Mouse (Mus musculus): ENCODE data around the gene Samm50. TPM values are rescaled to one million over a fixed set of nuclear protein-coding genes. Genes with fewer than 3 reads are reported as not detected.

The Samm50 gene
- polyA plus RNA-seq, 1 experiment from 2014 or later, result 137 TPM

- Histone ChIP-seq H3K4me3 (ENCODE audit: low read depth, low read length) (no peak overlapping the region), H3K4me2 (no peak overlapping the region), H3K36me3 (ENCODE audit: control insufficient read depth, insufficient read depth, low read length) (no peaks in the 10 kb centered on the region), H3K27me3 (replicated peaks; ENCODE audit: control insufficient read depth, insufficient read depth, low read length) (no peaks in the 10 kb centered on the region), H3K9ac (ENCODE audit: low read depth, low read length) (no peak overlapping the region), H3K4me1 (replicated peaks; ENCODE audit: control insufficient read depth, insufficient read depth, low read length) (peaks cover 8% of the 10 kb centered on the region), H3K9me3 (ENCODE audit: control insufficient read depth, low read length) (no peaks in the 10 kb centered on the region), H3K27ac (ENCODE audit: low read depth, low read length) (no peak overlapping the region)
- 65% methylated on average over 11 of the region's 11 CpGs for WGBS
- ATAC-seq (replicated peaks; ENCODE audit: low FRiP score) (no peak), DNase-seq (ENCODE audit: low spot score) (no peak)
These were observed 61.7 kb downstream of the Samm50 start for GRCm38 (mm10) chr15:84253757-84254156.

- no peak overlapping the region for H3K27ac ChIP-seq (ENCODE audit: low read depth, low read length)
- H3K4me3 ChIP-seq (ENCODE audit: low read depth, low read length), result no peak overlapping the region
- peaks cover 8% of the 10 kb centered on the region for H3K4me1 ChIP-seq (replicated peaks; ENCODE audit: control insufficient read depth, insufficient read depth, low read length)
- no peaks in the 10 kb centered on the region for H3K27me3 ChIP-seq (replicated peaks; ENCODE audit: control insufficient read depth, insufficient read depth, low read length)
- no peak for ATAC-seq (replicated peaks; ENCODE audit: low FRiP score)
- no peak for DNase-seq (ENCODE audit: low spot score)
- H3K36me3 ChIP-seq (ENCODE audit: control insufficient read depth, insufficient read depth, low read length), result no peaks in the 10 kb centered on the region
- WGBS, result 74% methylated on average over 8 of the region's 8 CpGs
- no peaks in the 10 kb centered on the region for H3K9me3 ChIP-seq (ENCODE audit: control insufficient read depth, low read length)
- H3K4me2 ChIP-seq, result no peak overlapping the region
- H3K9ac ChIP-seq (ENCODE audit: low read depth, low read length), result no peak overlapping the region
These were observed 62.3 kb downstream of the Samm50 start for GRCm38 (mm10) chr15:84254387-84254786.

GRCm38 (mm10) chr15:84256254-84256850 lies 64.3 kb downstream of the Samm50 start:
- Histone ChIP-seq H3K9me3 (ENCODE audit: control insufficient read depth, low read length) (no peaks in the 10 kb centered on the region), H3K27me3 (replicated peaks; ENCODE audit: control insufficient read depth, insufficient read depth, low read length) (no peaks in the 10 kb centered on the region), H3K36me3 (ENCODE audit: control insufficient read depth, insufficient read depth, low read length) (no peaks in the 10 kb centered on the region), H3K4me3 (ENCODE audit: low read depth, low read length) (no peak overlapping the region), H3K4me2 (peak overlapping the region; percentile 15; the same call in 1 of the 2 replicates), H3K9ac (ENCODE audit: low read depth, low read length) (no peak overlapping the region), H3K4me1 (replicated peaks; ENCODE audit: control insufficient read depth, insufficient read depth, low read length) (peaks cover 11% of the 10 kb centered on the region), H3K27ac (ENCODE audit: low read depth, low read length) (no peak overlapping the region)
- WGBS, result 77% methylated on average over 12 of the region's 12 CpGs
- no peak for ATAC-seq (replicated peaks; ENCODE audit: low FRiP score)
- DNase-seq (ENCODE audit: low spot score), result no peak

DNA sequence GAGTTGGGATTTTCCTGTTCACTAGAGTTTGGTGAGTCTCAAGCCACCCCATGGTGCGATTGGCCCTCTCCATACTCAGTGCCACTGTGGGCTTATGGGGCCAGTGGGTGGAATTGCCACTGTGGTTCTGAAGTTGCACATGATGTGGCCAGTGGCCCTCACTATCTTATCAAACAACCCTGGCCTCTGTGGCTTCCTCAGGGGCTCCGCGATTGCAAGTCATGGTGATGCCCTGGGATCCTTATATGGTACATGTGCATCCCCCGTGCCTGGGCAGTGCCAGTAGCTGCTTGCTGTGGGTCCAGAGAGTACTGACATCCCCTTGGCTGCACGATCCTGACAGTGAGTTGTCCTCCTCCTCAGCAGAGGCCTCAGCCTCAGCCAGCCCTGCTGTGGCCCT lies 64.8 kb downstream of the Samm50 start:
- Histone ChIP-seq H3K4me1 (replicated peaks; ENCODE audit: control insufficient read depth, insufficient read depth, low read length) (peaks cover 11% of the 10 kb centered on the region), H3K9me3 (ENCODE audit: control insufficient read depth, low read length) (no peaks in the 10 kb centered on the region), H3K4me2 (peak overlapping the region; percentile 15; the same call in 1 of the 2 replicates), H3K4me3 (ENCODE audit: low read depth, low read length) (no peak overlapping the region), H3K27ac (ENCODE audit: low read depth, low read length) (no peak overlapping the region), H3K9ac (ENCODE audit: low read depth, low read length) (no peak overlapping the region), H3K27me3 (replicated peaks; ENCODE audit: control insufficient read depth, insufficient read depth, low read length) (no peaks in the 10 kb centered on the region), H3K36me3 (ENCODE audit: control insufficient read depth, insufficient read depth, low read length) (no peaks in the 10 kb centered on the region)
- ATAC-seq (replicated peaks; ENCODE audit: low FRiP score) (peak; percentile 62; the same call in 1 of the 2 replicates), DNase-seq (ENCODE audit: low spot score) (no peak)
- 40% methylated on average over 5 of the region's 5 CpGs for WGBS

DNA sequence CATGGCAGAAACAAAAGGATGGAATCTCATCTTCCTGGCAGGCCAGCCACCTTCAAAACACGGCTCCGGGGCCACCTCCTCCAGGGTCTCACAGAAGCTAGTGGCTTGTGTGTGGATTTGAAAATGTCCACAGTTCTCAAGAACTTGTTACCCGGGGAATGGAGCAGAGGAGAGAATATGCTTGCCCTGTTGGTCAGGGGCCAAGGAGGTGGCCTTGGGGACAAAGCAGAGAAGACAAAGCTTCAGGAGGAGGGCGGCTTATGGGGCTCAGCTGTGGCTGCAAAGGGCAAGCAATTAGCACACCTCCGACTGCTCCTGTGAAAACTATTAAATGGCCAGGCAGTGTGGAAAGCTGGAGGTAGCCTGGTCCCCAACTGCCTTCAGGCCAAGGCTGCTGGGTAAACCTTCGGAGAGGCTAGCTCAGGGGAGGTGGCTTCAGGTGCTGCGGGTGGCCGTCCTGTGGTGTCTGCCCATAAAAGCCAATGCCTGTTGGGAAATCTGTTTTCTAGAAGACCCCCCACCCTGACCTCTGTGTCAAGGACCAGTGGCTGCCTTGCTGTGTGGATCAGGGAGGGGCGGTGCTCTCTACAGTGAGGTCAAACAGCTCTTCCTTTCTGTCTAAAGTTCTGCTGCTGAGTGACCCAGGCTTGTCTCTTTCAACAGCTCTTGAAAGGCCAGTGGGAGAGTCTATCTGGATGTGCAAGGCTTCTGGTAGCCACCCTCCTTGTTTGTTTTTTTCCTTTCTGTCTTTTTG lies 66.7 kb downstream of the Samm50 start:
- Histone ChIP-seq H3K9ac (ENCODE audit: low read depth, low read length) (no peak overlapping the region), H3K36me3 (ENCODE audit: control insufficient read depth, insufficient read depth, low read length) (no peaks in the 10 kb centered on the region), H3K4me1 (replicated peaks; ENCODE audit: control insufficient read depth, insufficient read depth, low read length) (peaks cover 17% of the 10 kb centered on the region), H3K27ac (ENCODE audit: low read depth, low read length) (no peak overlapping the region), H3K9me3 (ENCODE audit: control insufficient read depth, low read length) (no peaks in the 10 kb centered on the region), H3K4me3 (ENCODE audit: low read depth, low read length) (no peak overlapping the region), H3K27me3 (replicated peaks; ENCODE audit: control insufficient read depth, insufficient read depth, low read length) (no peaks in the 10 kb centered on the region), H3K4me2 (no peak overlapping the region)
- DNase-seq (ENCODE audit: low spot score) (no peak), ATAC-seq (replicated peaks; ENCODE audit: low FRiP score) (no peak)
- WGBS, result 78% methylated on average over 9 of the region's 9 CpGs

DNA sequence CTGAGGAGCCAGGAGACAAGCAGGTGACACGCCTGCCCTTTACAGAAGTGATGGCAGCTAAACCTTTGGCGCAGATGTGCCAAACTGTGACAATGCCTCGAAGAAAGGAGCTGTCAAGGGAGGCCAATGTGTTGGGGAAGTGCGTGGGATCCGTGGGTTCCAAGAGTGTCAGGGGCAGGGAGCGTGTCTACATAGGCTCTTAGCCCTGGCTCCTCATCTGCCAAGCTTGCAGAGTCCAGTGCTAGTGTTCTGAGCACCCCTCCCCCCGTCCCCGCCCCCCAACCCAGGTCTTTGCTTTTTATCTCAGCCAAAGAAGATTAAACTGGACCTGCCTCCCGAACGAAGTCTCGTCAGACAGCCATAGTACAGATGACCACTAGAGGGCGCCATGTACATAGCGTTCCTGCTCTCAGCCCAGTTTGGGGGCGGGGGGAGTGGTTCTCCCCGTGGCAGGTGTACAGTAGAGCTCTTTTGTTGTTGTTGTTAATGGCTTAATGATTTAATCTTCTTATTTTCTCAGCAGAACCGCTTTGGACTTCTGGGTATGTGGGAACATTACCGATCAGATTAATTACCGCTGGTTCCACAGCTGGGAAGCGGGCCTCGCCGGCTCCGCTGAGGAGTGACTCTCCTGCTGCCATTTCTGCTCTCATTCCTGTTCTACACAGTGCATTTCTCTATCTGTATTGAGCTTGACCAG lies 68.2 kb downstream of the Samm50 start:
- Histone ChIP-seq H3K9me3 (ENCODE audit: control insufficient read depth, low read length) (no peaks in the 10 kb centered on the region), H3K9ac (ENCODE audit: low read depth, low read length) (no peak overlapping the region), H3K4me2 (no peak overlapping the region), H3K27ac (ENCODE audit: low read depth, low read length) (no peak overlapping the region), H3K27me3 (replicated peaks; ENCODE audit: control insufficient read depth, insufficient read depth, low read length) (no peaks in the 10 kb centered on the region), H3K4me3 (ENCODE audit: low read depth, low read length) (no peak overlapping the region), H3K36me3 (ENCODE audit: control insufficient read depth, insufficient read depth, low read length) (no peaks in the 10 kb centered on the region), H3K4me1 (replicated peaks; ENCODE audit: control insufficient read depth, insufficient read depth, low read length) (peaks cover 23% of the 10 kb centered on the region)
- ATAC-seq (replicated peaks; ENCODE audit: low FRiP score) (no peak), DNase-seq (ENCODE audit: low spot score) (peak; percentile 66)
- WGBS, result 37% methylated on average over 22 of the region's 22 CpGs

DNA sequence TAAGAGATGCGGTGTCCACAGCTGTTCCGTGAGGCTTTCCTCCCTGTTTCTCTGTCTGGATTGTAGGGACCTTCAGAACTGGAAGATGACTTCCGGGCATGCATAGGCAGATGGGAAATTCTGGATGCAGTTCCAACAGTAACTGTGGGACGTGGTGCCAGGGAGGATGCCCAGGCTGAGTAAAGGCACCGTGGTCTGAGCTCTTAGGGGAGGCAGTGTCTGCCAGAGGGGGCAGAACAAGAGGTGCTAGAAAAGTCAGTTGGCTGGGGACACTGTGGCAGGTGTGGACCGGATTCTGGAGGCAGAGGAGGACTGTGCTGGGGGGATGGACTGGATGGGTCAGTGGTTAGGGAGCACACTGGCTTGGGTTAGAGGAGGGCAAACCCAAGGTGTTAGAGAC lies 70.6 kb downstream of the Samm50 start:
- 92% methylated on average over 6 of the region's 6 CpGs for WGBS

GRCm38 (mm10) chr15:84263573-84263972 lies 71.5 kb downstream of the Samm50 start:
- Histone ChIP-seq H3K9ac (ENCODE audit: low read depth, low read length) (no peak overlapping the region), H3K36me3 (ENCODE audit: control insufficient read depth, insufficient read depth, low read length) (no peaks in the 10 kb centered on the region), H3K4me1 (replicated peaks; ENCODE audit: control insufficient read depth, insufficient read depth, low read length) (peaks cover 15% of the 10 kb centered on the region), H3K4me3 (ENCODE audit: low read depth, low read length) (no peak overlapping the region), H3K4me2 (no peak overlapping the region), H3K27ac (ENCODE audit: low read depth, low read length) (no peak overlapping the region), H3K27me3 (replicated peaks; ENCODE audit: control insufficient read depth, insufficient read depth, low read length) (no peaks in the 10 kb centered on the region), H3K9me3 (ENCODE audit: control insufficient read depth, low read length) (no peaks in the 10 kb centered on the region)
- ATAC-seq (replicated peaks; ENCODE audit: low FRiP score) (peak; percentile 48), DNase-seq (ENCODE audit: low spot score) (no peak)
- WGBS, result 40% methylated on average over 2 of the region's 2 CpGs

More for the DNA sequence above, 70.6 kb downstream of the Samm50 start:
- no peak for DNase-seq (ENCODE audit: low spot score)
- H3K4me1 ChIP-seq (replicated peaks; ENCODE audit: control insufficient read depth, insufficient read depth, low read length), result peaks cover 15% of the 10 kb centered on the region
- H3K27me3 ChIP-seq (replicated peaks; ENCODE audit: control insufficient read depth, insufficient read depth, low read length), result no peaks in the 10 kb centered on the region
- no peaks in the 10 kb centered on the region for H3K36me3 ChIP-seq (ENCODE audit: control insufficient read depth, insufficient read depth, low read length)
- H3K4me3 ChIP-seq (ENCODE audit: low read depth, low read length), result no peak overlapping the region
- no peak overlapping the region for H3K27ac ChIP-seq (ENCODE audit: low read depth, low read length)
- no peak overlapping the region for H3K9ac ChIP-seq (ENCODE audit: low read depth, low read length)
- H3K9me3 ChIP-seq (ENCODE audit: control insufficient read depth, low read length), result no peaks in the 10 kb centered on the region
- ATAC-seq (replicated peaks; ENCODE audit: low FRiP score), result no peak
- H3K4me2 ChIP-seq, result no peak overlapping the region

All from liver, embryonic 11.5 days (tissue).